Mouse (Mus musculus): ENCODE results near the gene Icam5. TPM values are rescaled to one million over a fixed set of nuclear protein-coding genes. Genes with fewer than 3 reads are reported as not detected.
"Not testable (repeated sequence)": the region's sequence is repeated elsewhere in the genome, so short reads cannot be mapped to it uniquely, and the experiment has no call there.

Gene Icam5
- polyA plus RNA-seq, 1 experiment from 2014 or later, result 0.05 TPM

DNA sequence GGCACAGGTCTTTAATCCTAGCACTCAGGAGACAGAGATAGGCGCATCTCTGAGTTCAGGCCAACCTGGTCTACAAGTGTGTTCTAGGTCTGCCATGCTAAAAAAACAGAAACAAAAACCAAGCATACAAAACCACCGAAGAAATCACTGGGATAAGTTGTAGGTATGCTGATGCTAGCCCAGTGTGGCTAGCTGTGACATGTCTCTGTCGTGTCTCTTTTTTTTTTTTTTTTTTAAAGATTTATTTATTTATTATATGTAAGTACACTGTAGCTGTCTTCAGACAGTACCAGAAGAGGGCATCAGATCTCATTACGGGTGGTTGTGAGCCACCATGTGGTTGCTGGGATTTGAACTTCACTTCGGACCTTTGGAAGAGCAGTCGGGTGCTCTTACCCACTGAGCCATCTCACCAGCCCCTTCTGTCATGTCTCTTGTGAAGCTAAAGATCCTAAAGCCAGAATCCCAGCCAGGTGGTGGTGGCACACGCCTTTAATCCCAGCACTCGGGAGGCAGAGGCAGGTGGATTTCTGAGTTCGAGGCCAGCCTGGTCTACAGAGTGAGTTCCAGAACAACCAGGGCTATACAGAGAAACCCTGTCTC lies 20.8 kb upstream of the Icam5 start:
- Histone ChIP-seq H3K4me1 (ENCODE audit: insufficient read depth) (peaks cover 28% of the 10 kb centered on the region), H3K36me3 (replicated peaks; ENCODE audit: insufficient read depth, low read length) (peaks cover 25% of the 10 kb centered on the region)
- H3K27me3 ChIP-seq (ENCODE audit: insufficient read depth, low read length); H3K4me3 ChIP-seq (ENCODE audit: low read depth, low read length); H3K4me2 ChIP-seq (ENCODE audit: low read depth, low read length); H3K27ac ChIP-seq (ENCODE audit: low read depth); H3K9ac ChIP-seq (replicated peaks); H3K9me3 ChIP-seq (ENCODE audit: low read length); ATAC-seq; DNase-seq: not testable (repeated sequence)
- 71% methylated on average over 9 of the region's 9 CpGs for WGBS (ENCODE audit: insufficient replicate concordance)
- 0 out of 2 replicates have a peak, but pooled peaks have one; percentile 9 for TF ChIP-seq CTCF (IDR thresholded peaks at IDR 0.05; ENCODE audit: low read depth)

DNA sequence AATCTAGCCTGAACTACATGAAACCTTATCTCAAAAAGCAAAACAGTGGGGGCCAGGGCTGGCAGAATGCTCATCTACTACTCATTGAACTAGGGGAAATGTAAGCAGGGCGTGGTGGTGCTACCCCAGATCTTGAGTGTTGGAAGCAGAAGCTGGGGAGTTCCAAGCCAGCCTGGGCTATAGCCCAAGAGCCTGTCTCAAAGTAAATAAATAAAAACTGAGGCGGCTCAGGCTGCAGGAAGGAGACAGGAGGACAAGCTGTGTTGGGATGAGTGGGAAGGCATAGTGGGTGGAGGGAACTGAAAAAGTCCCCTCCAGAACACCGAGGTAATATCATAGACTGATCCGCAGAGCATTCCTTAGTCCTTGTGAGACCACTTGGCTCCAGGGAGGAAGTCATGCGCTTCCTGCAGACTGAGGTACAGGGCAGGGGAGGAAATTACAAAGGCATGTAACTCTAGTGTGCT lies 20.0 kb upstream of the Icam5 start:
- Histone ChIP-seq H3K9ac (replicated peaks) (no peak overlapping the region), H3K27ac (ENCODE audit: low read depth) (peak overlapping the region; percentile 39; the same call in 1 of the 2 replicates), H3K9me3 (ENCODE audit: low read length) (no peaks in the 10 kb centered on the region), H3K27me3 (ENCODE audit: insufficient read depth, low read length) (no peaks in the 10 kb centered on the region; the same call in 1 of the 2 replicates), H3K4me3 (ENCODE audit: low read depth, low read length) (no peak overlapping the region), H3K4me1 (ENCODE audit: insufficient read depth) (peaks cover 32% of the 10 kb centered on the region), H3K36me3 (replicated peaks; ENCODE audit: insufficient read depth, low read length) (peaks cover 18% of the 10 kb centered on the region), H3K4me2 (ENCODE audit: low read depth, low read length) (no peak overlapping the region)
- WGBS (ENCODE audit: insufficient replicate concordance), result 24% methylated on average over 5 of the region's 5 CpGs
- TF ChIP-seq CTCF (IDR thresholded peaks at IDR 0.05; ENCODE audit: low read depth), result no peak
- DNase-seq (no peak), ATAC-seq (no peak)

DNA sequence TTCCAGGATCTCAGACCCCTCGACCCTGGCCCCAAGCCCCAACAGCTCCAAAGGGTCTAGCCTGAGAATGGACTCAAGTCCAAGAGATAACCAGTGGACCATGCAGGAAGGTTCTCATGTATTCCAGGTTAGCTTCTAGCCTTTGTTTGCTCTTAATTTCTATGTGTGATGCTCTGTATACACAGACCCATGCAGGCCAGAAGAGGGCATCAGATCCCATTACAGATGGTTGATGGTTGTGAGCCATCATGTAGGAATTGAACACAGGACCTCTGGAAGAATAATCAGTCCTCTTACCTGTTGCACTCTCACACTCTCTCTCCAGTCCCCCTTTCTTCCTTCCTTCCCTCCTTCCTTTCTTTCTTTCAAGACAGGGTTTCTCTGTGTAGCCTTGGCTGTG lies 19.5 kb upstream of the Icam5 start:
- no peak for ATAC-seq
- Histone ChIP-seq H3K27me3 (ENCODE audit: insufficient read depth, low read length) (no peaks in the 10 kb centered on the region; the same call in 1 of the 2 replicates), H3K27ac (ENCODE audit: low read depth) (no peak overlapping the region; the same call in 1 of the 2 replicates), H3K9ac (replicated peaks) (no peak overlapping the region), H3K4me3 (ENCODE audit: low read depth, low read length) (no peak overlapping the region), H3K36me3 (replicated peaks; ENCODE audit: insufficient read depth, low read length) (peaks cover 13% of the 10 kb centered on the region), H3K4me2 (ENCODE audit: low read depth, low read length) (no peak overlapping the region), H3K4me1 (ENCODE audit: insufficient read depth) (peaks cover 37% of the 10 kb centered on the region), H3K9me3 (ENCODE audit: low read length) (no peaks in the 10 kb centered on the region)
- 27% methylated on average over 1 of the region's 1 CpGs for WGBS (ENCODE audit: insufficient replicate concordance)
- DNase-seq, result no peak
- TF ChIP-seq EP300 (IDR thresholded peaks at IDR 0.05; ENCODE audit: low read depth) (no peak), CTCF (IDR thresholded peaks at IDR 0.05; ENCODE audit: low read depth) (peak; percentile 58)

DNA sequence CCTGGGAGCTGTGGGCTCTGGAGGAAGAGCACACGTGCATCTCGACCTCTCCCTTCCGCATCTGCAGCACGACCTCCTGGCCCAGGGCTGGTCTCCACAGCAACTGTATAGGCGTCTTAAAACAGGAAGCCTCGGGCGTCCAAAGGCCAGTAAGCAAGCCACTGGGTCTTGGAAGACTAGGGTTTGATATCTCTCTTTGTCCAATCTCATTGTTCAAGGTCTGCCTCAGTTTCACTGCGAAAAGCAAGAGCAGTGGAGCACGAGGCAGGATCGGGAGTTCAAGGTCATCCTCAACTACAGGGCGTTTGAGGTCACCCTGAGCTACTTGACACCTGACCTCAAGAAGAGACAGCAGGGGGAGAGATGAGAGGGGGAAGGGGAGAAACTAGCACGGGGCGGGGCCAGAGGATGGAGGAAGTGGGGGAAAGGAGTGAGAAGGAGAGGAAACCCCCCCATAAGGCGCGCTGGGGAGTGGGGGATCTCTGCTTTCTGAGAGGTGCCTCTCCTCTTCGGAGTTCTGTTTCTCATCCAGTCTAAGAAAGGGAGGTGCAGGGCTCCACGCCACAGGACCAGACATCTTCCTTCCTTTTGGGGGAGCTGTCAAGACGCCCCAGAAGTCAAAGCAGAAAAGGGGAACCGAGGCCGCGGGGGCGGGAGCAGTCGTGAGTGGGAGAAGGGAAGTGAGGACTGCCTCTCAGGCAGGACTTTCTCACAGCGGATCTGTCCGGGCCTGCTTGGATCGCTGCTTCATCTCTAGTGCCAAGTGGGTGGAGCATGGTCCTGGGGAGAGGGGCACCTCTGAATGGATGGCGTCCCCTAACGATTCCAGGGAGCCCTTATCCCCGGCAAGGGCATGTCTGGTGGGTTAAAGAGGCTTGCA lies 16.9 kb upstream of the Icam5 start:
- peak; percentile 72 for DNase-seq
- H3K4me1 ChIP-seq (ENCODE audit: insufficient read depth), result peaks cover 37% of the 10 kb centered on the region

DNA sequence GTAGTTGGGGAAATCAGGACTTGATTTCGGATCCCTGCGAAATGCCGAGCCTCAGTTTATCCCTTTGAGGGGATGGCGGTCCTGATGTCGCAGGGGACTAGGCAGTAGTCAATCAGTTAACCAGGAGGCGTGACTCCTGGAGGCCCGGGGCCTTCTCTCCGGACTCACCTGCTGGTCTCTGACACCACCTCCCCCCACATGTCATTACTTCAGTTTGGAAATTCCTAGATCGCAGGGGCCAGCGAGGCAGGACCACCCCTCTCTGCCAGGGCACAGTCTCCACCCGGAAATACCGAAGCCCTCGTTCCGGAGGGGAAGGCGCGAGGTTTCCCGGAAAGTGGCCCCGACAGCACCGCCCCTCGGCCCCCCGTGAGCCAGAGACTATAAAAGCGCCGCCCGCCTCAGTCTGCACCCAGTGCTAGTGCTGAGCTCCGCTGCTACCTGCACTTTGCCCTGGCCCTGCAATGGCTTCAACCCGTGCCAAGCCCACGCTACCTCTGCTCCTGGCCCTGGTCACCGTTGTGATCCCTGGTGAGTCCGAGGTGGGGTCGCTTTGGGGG lies 16.2 kb upstream of the Icam5 start, which contains the start of gene Icam1:
TSS of gene Icam1 (plus strand) at position 415 of the 560 bp plus-strand sequence.
- TF ChIP-seq CTCF (IDR thresholded peaks at IDR 0.05; ENCODE audit: low read depth) (no peak), EP300 (IDR thresholded peaks at IDR 0.05; ENCODE audit: low read depth) (no peak)
- no peaks in the 10 kb centered on the region; the same call in 1 of the 2 replicates for H3K27me3 ChIP-seq (ENCODE audit: insufficient read depth, low read length)
- H3K4me3 ChIP-seq (ENCODE audit: low read depth, low read length), result peak within 1 kb of the TSS; percentile 52
- 1% methylated on average over 30 of the region's 30 CpGs for WGBS (ENCODE audit: insufficient replicate concordance)
- ATAC-seq (peak; percentile 86), DNase-seq (peak; percentile 84)
- no peaks in the 10 kb centered on the region for H3K9me3 ChIP-seq (ENCODE audit: low read length)
- peaks cover 35% of the 10 kb centered on the region for H3K4me1 ChIP-seq (ENCODE audit: insufficient read depth)
- H3K27ac ChIP-seq (ENCODE audit: low read depth), result peak within 1 kb of the TSS; percentile 63
- H3K4me2 ChIP-seq (ENCODE audit: low read depth, low read length), result peak within 1 kb of the TSS; percentile 71
- peak within 1 kb of the TSS; percentile 51 for H3K9ac ChIP-seq (replicated peaks)
- peaks cover 7% of the 10 kb centered on the region; the same call in 1 of the 2 replicates for H3K36me3 ChIP-seq (replicated peaks; ENCODE audit: insufficient read depth, low read length)

More for the DNA sequence above, 16.9 kb upstream of the Icam5 start:
- peak; percentile 50 for ATAC-seq
- WGBS (ENCODE audit: insufficient replicate concordance), result 4% methylated on average over 29 of the region's 29 CpGs
- Histone ChIP-seq H3K9me3 (ENCODE audit: low read length) (no peaks in the 10 kb centered on the region), H3K36me3 (replicated peaks; ENCODE audit: insufficient read depth, low read length) (peaks cover 4% of the 10 kb centered on the region; the same call in 1 of the 2 replicates), H3K9ac (replicated peaks) (peak overlapping the region; percentile 51), H3K27ac (ENCODE audit: low read depth) (peak overlapping the region; percentile 63), H3K4me3 (ENCODE audit: low read depth, low read length) (peak overlapping the region; percentile 52), H3K4me2 (ENCODE audit: low read depth, low read length) (peak overlapping the region; percentile 71), H3K27me3 (ENCODE audit: insufficient read depth, low read length) (no peaks in the 10 kb centered on the region; the same call in 1 of the 2 replicates)
- TF ChIP-seq EP300 (IDR thresholded peaks at IDR 0.05; ENCODE audit: low read depth) (no peak), CTCF (IDR thresholded peaks at IDR 0.05; ENCODE audit: low read depth) (no peak)

All from liver, postnatal 0 days (tissue).